Mouse (Mus musculus): Measurements from ENCODE around the gene Kcnc2.
"Not testable (repeated sequence)": the region's sequence is repeated elsewhere in the genome, so short reads cannot be mapped to it uniquely, and the experiment has no call there.

Kcnc2 gene

GRCm38 (mm10) chr10:112270887-112271802 lies at the start of gene Kcnc2:
TSS of gene Kcnc2 (plus strand) at chr10:112271121.
- peak; percentile 17 to 19 for DNase-seq

GRCm38 (mm10) chr10:112227073-112227472 lies 43.8 kb upstream of the Kcnc2 start:
- no peak for DNase-seq

- DNase-seq: not testable (repeated sequence)
Observed at GRCm38 (mm10) chr10:112229091-112229843, 41.7 kb upstream of the Kcnc2 start.

- not testable (repeated sequence) for DNase-seq
Observed at GRCm38 (mm10) chr10:112232733-112233132, 38.2 kb upstream of the Kcnc2 start.

- peak; percentile 4 to 10 for DNase-seq
Observed at GRCm38 (mm10) chr10:112235396-112235940, 35.5 kb upstream of the Kcnc2 start.

GRCm38 (mm10) chr10:112248273-112248672 lies 22.6 kb upstream of the Kcnc2 start:
- DNase-seq: no peak

GRCm38 (mm10) chr10:112263467-112263866 lies 7.5 kb upstream of the Kcnc2 start:
- no peak for DNase-seq

GRCm38 (mm10) chr10:112269481-112269880 lies 1.4 kb upstream of the Kcnc2 start:
- DNase-seq: peak in 1 of 2 experiments; percentile 2

- peak; percentile 47 to 52 for DNase-seq
Observed at GRCm38 (mm10) chr10:112269939-112270781, 761 bp upstream of the Kcnc2 start.

- peak; percentile 36 to 39 for DNase-seq
Observed at GRCm38 (mm10) chr10:112271803-112272165, 863 bp downstream of the Kcnc2 start.

GRCm38 (mm10) chr10:112272171-112272570 lies 1.2 kb downstream of the Kcnc2 start:
- no peak for DNase-seq

- no peak for DNase-seq
Observed at GRCm38 (mm10) chr10:112277996-112278395, 7.1 kb downstream of the Kcnc2 start.

GRCm38 (mm10) chr10:112315136-112315535 lies 44.2 kb downstream of the Kcnc2 start:
- DNase-seq: peak; percentile 82 to 85

- no peak for DNase-seq
Observed at GRCm38 (mm10) chr10:112317783-112318182, 46.9 kb downstream of the Kcnc2 start.

- no peak for DNase-seq
Observed at GRCm38 (mm10) chr10:112357669-112358362, 86.9 kb downstream of the Kcnc2 start.

GRCm38 (mm10) chr10:112358363-112358704 lies 87.4 kb downstream of the Kcnc2 start:
- DNase-seq: no peak

GRCm38 (mm10) chr10:112360704-112361103 lies 89.8 kb downstream of the Kcnc2 start:
- peak; percentile 14 to 17 for DNase-seq

GRCm38 (mm10) chr10:112368369-112368768 lies 97.4 kb downstream of the Kcnc2 start:
- no peak for DNase-seq

- DNase-seq: no peak
Observed at GRCm38 (mm10) chr10:112377163-112377562, 106.2 kb downstream of the Kcnc2 start.

GRCm38 (mm10) chr10:112378465-112378864 lies 107.5 kb downstream of the Kcnc2 start:
- peak; percentile 74 to 78 for DNase-seq

- no peak for DNase-seq
Observed at GRCm38 (mm10) chr10:112380590-112380989, 109.7 kb downstream of the Kcnc2 start.
